Mouse (Mus musculus): ENCODE measurements around the gene Calhm5. TPM values are rescaled to one million over a fixed set of nuclear protein-coding genes. Genes with fewer than 3 reads are reported as not detected.

Calhm5 gene
- not detected in 4 replicates for total RNA-seq (2023; ENCODE audit: inconsistent age)

DNA sequence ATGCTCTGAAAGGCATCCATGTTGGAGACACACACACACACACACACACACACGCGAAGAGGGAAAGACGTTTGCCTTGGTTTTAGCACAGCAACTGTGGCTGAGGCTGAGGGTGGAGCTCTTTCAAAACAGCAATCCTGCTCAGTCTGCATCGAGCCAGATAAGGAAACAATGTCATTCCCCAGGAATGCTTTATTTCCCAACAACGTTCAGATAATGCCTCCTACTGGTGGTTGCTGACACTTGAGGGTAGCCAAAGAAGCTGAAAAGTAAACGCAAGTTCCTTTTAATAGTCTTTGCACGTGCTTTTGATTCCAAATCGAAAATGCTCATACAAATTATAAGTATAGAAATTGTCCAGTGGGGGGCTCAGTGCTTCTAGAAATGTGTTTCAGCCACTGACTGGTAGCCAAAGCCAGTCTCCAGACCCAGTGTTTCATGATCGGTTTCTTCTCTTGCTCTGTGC lies at the start of gene Calhm5:
Calhm5 (minus strand) TSS at position 102 of the 466 bp plus-strand sequence.

DNA sequence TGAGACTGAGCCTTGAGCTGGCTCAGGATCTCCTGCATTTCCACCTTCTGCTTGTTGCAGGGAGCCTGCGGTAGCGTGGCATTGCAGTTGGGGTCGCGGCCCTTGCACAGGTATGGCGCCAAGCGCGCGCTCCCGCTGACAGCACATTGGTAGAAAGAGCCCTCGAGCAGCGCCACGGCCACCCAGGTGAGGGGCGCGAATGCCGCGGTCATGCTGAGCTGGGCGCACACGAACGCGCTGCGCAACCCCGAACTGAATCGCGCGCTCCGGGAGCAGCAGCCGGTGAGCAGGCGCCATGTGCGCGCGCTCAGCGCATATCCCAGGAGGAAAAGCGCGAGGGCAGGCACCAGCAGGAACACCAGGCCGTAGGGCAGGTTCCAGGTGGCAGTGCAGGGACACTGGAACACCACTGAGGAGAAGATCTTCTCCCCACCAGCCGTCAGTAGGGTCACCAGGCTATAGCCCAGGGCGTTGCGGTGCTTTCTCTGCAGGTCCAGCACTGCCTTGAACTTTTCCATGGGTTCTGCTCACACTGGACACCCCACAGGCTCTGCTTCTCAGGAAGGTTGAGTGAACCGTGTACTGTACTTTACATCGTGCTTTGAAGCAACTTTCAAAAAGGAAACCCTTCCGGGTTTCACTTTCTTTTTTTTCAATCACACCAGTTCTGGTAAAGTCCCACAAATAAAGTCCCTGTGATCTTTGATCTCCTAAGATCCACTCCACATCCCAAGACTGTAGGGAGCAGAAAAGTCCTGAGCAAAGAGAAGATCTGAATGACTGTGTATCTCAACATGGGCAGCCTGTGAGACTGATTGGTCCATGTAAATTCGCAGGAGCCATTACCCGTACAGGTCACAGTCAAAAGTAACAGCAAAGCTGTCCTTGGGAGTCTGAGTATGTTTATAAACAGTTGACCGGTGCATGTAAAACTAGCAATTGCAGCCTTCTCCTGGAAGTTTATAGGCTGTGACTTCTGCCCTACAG lies 31.4 kb upstream of the Calhm5 start, which contains the start of gene Calhm6:
Calhm6 (minus strand) TSS at position 593 of the 987 bp plus-strand sequence.

GRCm38 (mm10) chr10:34044210-34044609 lies 52.1 kb downstream of the Calhm5 start, which contains the start of gene Calhm4:
TSS of gene Calhm4 (minus strand) at chr10:34044310.

Other genes starting within 250 kb of the Calhm5 start
- gene Sult3a1, start 238.8 kb downstream of the Calhm5 start, total RNA-seq (2023; ENCODE audit: inconsistent age) = not detected in 4 replicates
- not detected in 4 replicates for gene Rsph4a, start 191.4 kb downstream of the Calhm5 start, total RNA-seq (2023; ENCODE audit: inconsistent age)
- 101 to 123 TPM (median 121 TPM) in 4 replicates for gene Zup1, start 145.2 kb downstream of the Calhm5 start, total RNA-seq (2023; ENCODE audit: inconsistent age)
- gene Rwdd1, start 76.9 kb downstream of the Calhm5 start, total RNA-seq (2023; ENCODE audit: inconsistent age) = 37.0 to 53.7 TPM (median 44.2 TPM) in 4 replicates
- gene Trappc3l, start 58.9 kb downstream of the Calhm5 start, total RNA-seq (2023; ENCODE audit: inconsistent age) = not detected in 4 replicates
- not detected in 4 replicates for gene Calhm4, start 52.2 kb downstream of the Calhm5 start, total RNA-seq (2023; ENCODE audit: inconsistent age)
- 10.9 to 17.9 TPM (median 14.1 TPM) in 4 replicates for gene Calhm6, start 31.5 kb upstream of the Calhm5 start, total RNA-seq (2023; ENCODE audit: inconsistent age)
- gene Dse, start 111.2 kb upstream of the Calhm5 start, total RNA-seq (2023; ENCODE audit: inconsistent age) = 2.4 to 5.8 TPM (median 3.8 TPM) in 4 replicates
- 89.3 to 95.8 TPM (median 90.2 TPM) in 4 replicates for gene Tspyl1, start 185.7 kb upstream of the Calhm5 start, total RNA-seq (2023; ENCODE audit: inconsistent age)
- 5.9 to 8.9 TPM (median 6.7 TPM) in 4 replicates for gene Tspyl4, start 200.9 kb upstream of the Calhm5 start, total RNA-seq (2023; ENCODE audit: inconsistent age)